Mouse (Mus musculus): ENCODE results near the gene Cers5.
A peak's percentile ranks its signal among the peaks of the same experiment; 100 is the strongest.
"Not testable (repeated sequence)": the region's sequence is repeated elsewhere in the genome, so short reads cannot be mapped to it uniquely, and the experiment has no call there.

The Cers5 gene

GRCm38 (mm10) chr15:99787625-99788120, 15.0 kb upstream of the Cers5 start:
- DNase-seq: no peak

- no peak for DNase-seq
Observed at GRCm38 (mm10) chr15:99778677-99779335, 6.1 kb upstream of the Cers5 start.

DNA sequence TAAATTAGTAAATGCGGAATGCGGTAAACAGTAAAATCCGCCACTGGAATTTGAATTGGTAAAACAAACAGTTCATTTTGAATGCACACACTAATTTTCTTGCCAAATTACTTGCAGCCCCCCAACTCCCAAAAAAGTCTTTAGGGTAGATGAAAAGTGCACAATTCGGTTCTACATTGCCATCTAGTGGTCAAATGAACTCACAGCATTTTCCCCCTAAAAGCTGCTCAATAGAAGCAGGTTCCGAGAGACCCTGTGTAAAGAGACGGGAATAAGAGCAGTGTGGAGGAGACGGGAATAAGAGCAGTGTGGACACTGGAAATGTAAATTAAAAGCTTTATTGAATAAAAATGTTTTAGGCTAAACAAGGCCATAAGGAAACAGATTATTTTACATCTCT, 5.5 kb upstream of the Cers5 start:
- no peak for DNase-seq

GRCm38 (mm10) chr15:99772925-99773324, 240 bp upstream of the Cers5 start:
- DNase-seq: no peak

- peak; percentile 83 for DNase-seq
Observed at GRCm38 (mm10) chr15:99772277-99772880, 306 bp downstream of the Cers5 start.

DNA sequence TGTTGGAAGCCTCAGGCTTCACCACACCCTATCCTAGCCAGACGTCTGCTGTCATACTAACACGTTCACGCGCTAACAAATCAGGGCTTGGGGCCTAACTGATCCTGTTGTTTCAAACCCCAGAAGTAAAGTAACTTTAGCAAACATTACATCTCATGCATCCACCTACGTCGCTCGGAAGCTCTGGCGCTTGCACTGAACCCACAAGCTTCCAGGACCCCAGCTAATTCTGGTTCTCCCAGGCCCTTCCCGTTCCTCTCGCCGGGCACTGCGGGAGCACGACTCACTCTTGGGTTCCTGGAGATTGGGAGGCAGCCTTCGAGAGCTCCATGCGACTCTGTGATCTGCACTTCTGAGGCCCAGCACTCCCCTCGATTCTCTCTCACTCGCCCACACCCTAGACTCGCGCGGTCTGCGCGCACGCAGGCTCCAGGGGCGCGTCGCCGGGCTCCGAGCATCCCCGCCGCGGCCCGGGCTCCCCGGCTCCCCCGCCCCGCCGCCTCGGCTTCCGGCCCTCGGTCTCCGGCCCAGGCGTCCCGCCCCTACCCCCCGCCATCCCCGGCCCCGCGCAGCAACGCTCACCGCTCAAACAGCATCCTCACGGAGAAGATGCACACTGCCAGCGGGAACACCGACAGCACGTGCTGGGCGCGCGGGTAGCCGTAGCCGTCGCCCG, 946 bp downstream of the Cers5 start:
- DNase-seq: peak; percentile 33

GRCm38 (mm10) chr15:99771004-99771500, 1.6 kb downstream of the Cers5 start:
- DNase-seq: no peak

GRCm38 (mm10) chr15:99768761-99769160, 3.9 kb downstream of the Cers5 start:
- DNase-seq: no peak

DNA sequence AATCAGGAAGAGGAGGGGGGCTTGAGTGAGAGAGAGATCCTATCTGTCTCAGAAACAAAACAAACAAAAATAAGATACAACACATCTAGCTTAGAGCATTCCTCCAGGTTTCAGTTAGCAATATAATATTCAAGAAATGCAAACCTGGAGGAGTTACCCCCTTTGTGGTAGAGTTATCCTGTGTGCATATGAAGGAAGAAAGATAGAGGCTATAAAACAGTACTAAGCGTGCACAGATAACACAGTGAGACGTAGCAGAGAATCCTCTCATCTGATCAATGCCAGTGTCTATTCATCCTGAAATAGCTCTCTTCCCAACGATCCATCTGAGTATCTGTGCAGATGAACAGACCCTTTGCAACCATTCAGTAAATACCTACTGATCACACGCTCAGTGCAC, 5.2 kb downstream of the Cers5 start:
- DNase-seq: no peak

DNA sequence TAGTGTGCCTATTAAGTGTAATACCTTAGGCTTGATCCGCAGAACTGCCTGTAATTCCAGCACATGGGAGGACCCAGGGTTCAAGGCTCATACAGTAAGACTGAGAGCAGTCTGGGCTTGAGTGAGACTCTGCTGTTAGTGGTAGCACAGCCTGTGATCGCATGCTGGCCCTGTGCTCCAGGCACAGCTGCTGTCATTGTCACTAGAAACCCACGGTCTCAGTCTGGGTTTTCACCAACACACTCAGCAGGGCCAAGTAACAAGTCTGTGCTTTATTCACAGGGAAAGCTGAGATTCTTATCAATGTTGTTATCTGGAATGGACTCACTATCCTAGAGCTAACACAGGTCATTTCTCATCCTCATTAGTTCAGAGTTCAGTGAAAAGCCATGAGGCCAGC, 18.5 kb downstream of the Cers5 start:
- no peak for DNase-seq

DNA sequence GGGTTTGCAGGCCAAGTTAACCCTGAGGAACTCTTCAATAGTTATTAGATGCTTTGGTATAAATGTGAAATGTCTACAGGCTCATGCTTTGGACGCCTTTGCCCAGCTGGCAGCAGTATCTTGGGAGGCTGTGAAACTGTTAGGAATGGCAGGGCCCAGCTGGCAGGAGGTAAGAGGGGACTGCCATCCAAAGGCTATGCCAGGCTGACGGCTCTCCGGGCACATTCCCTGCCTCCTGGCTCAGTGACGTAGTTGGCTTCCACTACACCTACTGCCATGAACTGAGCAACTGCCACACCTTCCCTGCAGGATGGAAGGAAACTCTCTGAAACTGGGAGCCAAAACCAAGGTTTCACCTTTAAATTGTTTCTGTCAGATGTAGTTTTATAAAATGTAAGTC, 32.5 kb downstream of the Cers5 start:
- no peak for DNase-seq

GRCm38 (mm10) chr15:99736675-99737074, 36.0 kb downstream of the Cers5 start:
- no peak for DNase-seq

DNA sequence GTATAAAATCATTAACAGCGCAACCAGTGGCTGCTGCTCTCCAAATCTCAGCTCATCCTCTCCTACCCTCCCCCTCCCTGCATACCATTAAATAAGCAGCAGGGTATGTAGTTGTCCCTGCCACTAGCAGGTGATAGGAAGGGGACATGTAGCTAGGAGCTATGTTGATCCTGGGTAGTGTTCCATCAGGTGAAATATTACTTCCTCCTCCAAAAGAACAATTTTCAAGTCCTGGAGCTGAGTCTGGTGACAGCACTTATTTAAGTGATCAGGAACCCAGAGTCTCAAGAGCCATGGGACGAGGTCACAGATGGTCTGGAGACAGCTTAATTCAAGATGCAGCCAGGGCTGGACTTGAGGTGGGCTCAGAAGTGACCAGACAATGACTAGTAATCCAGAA, 37.1 kb downstream of the Cers5 start:
- peak; percentile 100 for DNase-seq

DNA sequence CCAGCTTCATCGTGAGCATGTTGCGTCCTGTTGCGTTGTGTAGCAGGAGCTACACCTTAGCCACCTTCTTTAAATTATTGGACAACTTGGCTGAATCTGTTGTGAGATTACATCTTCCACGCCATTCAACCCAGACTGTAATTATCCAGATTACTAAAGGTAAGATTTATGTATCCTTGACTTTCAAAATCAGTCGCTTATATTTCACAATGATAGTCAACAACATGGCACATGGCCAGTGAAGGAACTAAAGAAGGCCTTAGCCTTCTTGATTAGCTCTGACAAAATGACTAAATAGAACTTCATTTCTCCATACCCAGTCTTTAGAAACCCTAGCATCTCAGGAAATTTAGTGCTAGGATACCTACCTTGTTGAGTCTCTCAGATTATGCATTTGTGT, 39.5 kb downstream of the Cers5 start:
- DNase-seq: no peak

- DNase-seq: no peak
Observed at GRCm38 (mm10) chr15:99731678-99732077, 41.0 kb downstream of the Cers5 start.

GRCm38 (mm10) chr15:99731167-99731566, 41.5 kb downstream of the Cers5 start:
- no peak for DNase-seq

- no peak for DNase-seq
Observed at GRCm38 (mm10) chr15:99729056-99729783, 43.5 kb downstream of the Cers5 start.

DNA sequence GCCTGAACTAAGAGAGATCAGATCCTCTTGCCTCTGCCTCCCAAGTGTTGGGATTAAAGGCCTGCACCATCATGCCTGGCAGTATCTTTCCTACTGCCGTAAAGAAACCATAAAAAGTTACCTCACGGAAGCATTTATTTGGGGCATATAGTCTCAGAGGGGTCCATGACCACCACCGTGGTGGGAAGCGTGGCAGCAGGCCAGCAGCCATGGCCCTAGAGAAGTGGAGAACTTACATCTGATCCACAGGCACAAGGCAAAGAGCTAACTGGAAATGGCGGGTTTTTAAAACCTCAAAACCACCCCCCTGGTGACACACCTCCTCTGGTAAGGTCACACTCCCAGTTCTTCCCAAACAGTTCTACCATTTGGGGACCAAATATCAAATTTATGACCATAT, 44.5 kb downstream of the Cers5 start:
- DNase-seq: peak; percentile 49

GRCm38 (mm10) chr15:99727525-99727924, 45.2 kb downstream of the Cers5 start:
- peak; percentile 39 for DNase-seq

- DNase-seq: not testable (repeated sequence)
Observed at GRCm38 (mm10) chr15:99727039-99727438, 45.6 kb downstream of the Cers5 start.

- DNase-seq: peak; percentile 41
Observed at GRCm38 (mm10) chr15:99726549-99726948, 46.1 kb downstream of the Cers5 start.

DNA sequence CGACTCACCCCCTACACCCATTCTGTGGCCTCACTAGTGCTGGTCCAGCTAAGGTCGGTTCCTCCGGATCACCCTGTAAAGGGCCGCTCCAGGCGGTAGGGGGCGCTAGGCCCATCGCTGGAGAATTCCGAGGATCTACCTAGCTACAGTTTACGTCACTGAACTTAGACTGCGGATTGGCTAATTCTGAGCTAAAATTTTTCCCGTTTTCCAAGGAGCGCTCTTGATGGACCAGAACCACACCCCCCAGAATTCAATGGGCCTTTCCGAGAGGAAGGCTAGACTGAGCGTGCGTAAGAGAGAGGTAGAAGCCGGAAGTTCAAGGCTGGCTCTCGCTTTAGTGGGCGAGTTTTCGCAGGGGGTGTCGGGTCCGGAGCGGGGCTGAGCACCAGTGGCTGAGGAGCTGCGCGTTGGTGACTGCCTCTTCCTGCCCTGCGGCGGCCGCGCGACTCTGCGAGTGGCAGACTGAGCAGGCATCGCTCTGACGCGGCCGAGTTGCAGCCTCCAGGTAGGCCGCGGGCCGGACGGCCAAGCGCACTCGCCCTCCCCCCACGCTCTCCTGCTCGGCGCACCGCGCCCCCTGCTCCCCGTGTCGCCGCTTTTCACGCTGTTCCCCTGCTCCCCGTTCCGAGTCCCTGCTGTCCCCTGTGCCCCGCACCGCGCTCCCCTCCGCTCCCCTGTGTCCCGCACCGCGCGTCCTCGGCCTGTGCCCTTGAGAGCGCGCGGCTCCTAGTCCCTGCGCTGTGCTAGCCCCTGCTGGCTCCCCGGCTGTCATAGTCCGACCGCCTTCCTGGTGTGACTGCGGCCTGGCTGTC, 47.1 kb downstream of the Cers5 start, which contains the start of gene Cox14:
Gene Cox14, plus strand, starts transcription at position 278 of the 815 bp plus-strand sequence.
- peak; percentile 98 for DNase-seq

Data from cerebellum, adult 11-12 months (tissue).